Mouse (Mus musculus) heart, embryonic 12.5 days (tissue): ENCODE measurements at regions not wholly inside any gene's neighbourhood (a gene's known extent, or its start where the extent isn't known, plus 50 kb on each side); places are given as distances from the start of the nearest gene placed in this dataset.

Source experiments
- ATAC-seq: fragments of 200-750 bp; cut with Nextera tagmentation; 2 replicates; pipeline ENCODE4 v1.8.0; 2017; ENCODE audit warnings: moderate TSS enrichment, moderate library complexity; ENCODE audit not compliant: insufficient number of reproducible peaks, low FRiP score
- H3K27ac ChIP-seq: fragments of 300-500 bp; sonication (generic); 2 replicates; pipeline ENCODE4 v1.5.1; 2016; ENCODE audit warnings: mild to moderate bottlenecking, moderate library complexity; ENCODE audit not compliant: poor library complexity, severe bottlenecking
- H3K27me3 ChIP-seq: fragments of 300-500 bp; sonication (generic); replicated peaks from 2 replicates; pipeline ENCODE4 v1.6.1; 2016; ENCODE audit warnings: mild to moderate bottlenecking, moderate library complexity
- H3K36me3 ChIP-seq: fragments of 300-500 bp; sonication (generic); 2 replicates; pipeline ENCODE4 v1.6.1; 2016; ENCODE audit warnings: mild to moderate bottlenecking, moderate library complexity
- H3K4me1 ChIP-seq: fragments of 300-500 bp; sonication (generic); replicated peaks from 2 replicates; pipeline ENCODE4 v1.6.1; 2016; ENCODE audit warnings: mild to moderate bottlenecking
- H3K4me2 ChIP-seq: fragments of 300-500 bp; sonication (generic); 2 replicates; pipeline ENCODE4 v1.6.1; 2016; ENCODE audit warnings: mild to moderate bottlenecking, moderate library complexity
- H3K4me3 ChIP-seq: fragments of 300-500 bp; sonication (generic); 2 replicates; pipeline ENCODE4 v1.5.1; 2016; ENCODE audit warnings: mild to moderate bottlenecking
- H3K9ac ChIP-seq: fragments of 300-500 bp; sonication (generic); 2 replicates; pipeline ENCODE4 v1.6.1; 2016; ENCODE audit warnings: mild to moderate bottlenecking, moderate library complexity
- H3K9me3 ChIP-seq: fragments of 300-500 bp; sonication (generic); replicated peaks from 2 replicates; pipeline ENCODE4 v1.6.1; 2016; ENCODE audit warnings: mild to moderate bottlenecking, moderate library complexity
- WGBS: fragments of 180-500 bp; shearing (Covaris S2); methylation state at CpG from one replicate; pipeline ENCODE4 v1.1.7; 2016; 5-methylcytosine and 5-hydroxymethylcytosine counted together

- no peaks in the 10 kb centered on the region for H3K36me3 ChIP-seq
- H3K4me1 ChIP-seq: no peaks in the 10 kb centered on the region
- no peak overlapping the region for H3K4me3 ChIP-seq
- no peaks in the 10 kb centered on the region for H3K9me3 ChIP-seq
- no peaks in the 10 kb centered on the region for H3K27me3 ChIP-seq
- H3K9ac ChIP-seq: no peak overlapping the region
- H3K27ac ChIP-seq: no peak overlapping the region
- 50% methylated on average over 3 of the region's 3 CpGs for WGBS
- no peak for ATAC-seq
- H3K4me2 ChIP-seq: no peak overlapping the region
Measured at GRCm38 (mm10) chr1:88808508-88808907, 106.5 kb upstream of the Arl4c start.

- Histone ChIP-seq H3K4me2 (no peak overlapping the region), H3K4me3 (no peak overlapping the region), H3K27ac (no peak overlapping the region), H3K4me1 (no peaks in the 10 kb centered on the region), H3K27me3 (no peaks in the 10 kb centered on the region), H3K36me3 (no peaks in the 10 kb centered on the region), H3K9me3 (no peaks in the 10 kb centered on the region), H3K9ac (no peak overlapping the region)
- no peak for ATAC-seq
- 55% methylated on average over 2 of the region's 2 CpGs for WGBS
Measured at GRCm38 (mm10) chr1:88809756-88810155, 107.7 kb upstream of the Arl4c start.

- Histone ChIP-seq H3K4me2 (no peak overlapping the region), H3K4me1 (no peaks in the 10 kb centered on the region), H3K9me3 (no peaks in the 10 kb centered on the region), H3K27me3 (no peaks in the 10 kb centered on the region), H3K27ac (no peak overlapping the region), H3K36me3 (no peaks in the 10 kb centered on the region), H3K4me3 (no peak overlapping the region), H3K9ac (no peak overlapping the region)
- 52% methylated on average over 7 of the region's 7 CpGs for WGBS
- no peak for ATAC-seq
Measured at GRCm38 (mm10) chr1:88813200-88813599, 111.2 kb upstream of the Arl4c start.

GRCm38 (mm10) chr1:88816376-88816945 is 114.4 kb upstream of the Arl4c start:
- H3K4me2 ChIP-seq: no peak overlapping the region
- H3K36me3 ChIP-seq: no peaks in the 10 kb centered on the region
- H3K4me3 ChIP-seq: no peak overlapping the region
- whole genome bisulfite sequencing: 75% methylated on average over 9 of the region's 9 CpGs
- H3K27me3 ChIP-seq: no peaks in the 10 kb centered on the region
- no peaks in the 10 kb centered on the region for H3K4me1 ChIP-seq
- ATAC-seq: no peak
- H3K9me3 ChIP-seq: no peaks in the 10 kb centered on the region
- H3K27ac ChIP-seq: no peak overlapping the region
- H3K9ac ChIP-seq: no peak overlapping the region

GRCm38 (mm10) chr1:88825215-88825614 is 123.2 kb upstream of the Arl4c start:
- 80% methylated on average over 4 of the region's 4 CpGs for WGBS
- Histone ChIP-seq H3K9me3 (no peaks in the 10 kb centered on the region), H3K9ac (no peak overlapping the region), H3K27ac (no peak overlapping the region), H3K4me2 (no peak overlapping the region), H3K4me3 (no peak overlapping the region), H3K4me1 (no peaks in the 10 kb centered on the region), H3K27me3 (no peaks in the 10 kb centered on the region), H3K36me3 (no peaks in the 10 kb centered on the region)
- no peak for ATAC-seq

GRCm38 (mm10) chr1:88838661-88839274 is 136.7 kb upstream of the Arl4c start:
- no peak overlapping the region for H3K4me2 ChIP-seq
- H3K27ac ChIP-seq: no peak overlapping the region
- 60% methylated on average over 11 of the region's 11 CpGs for WGBS
- no peak overlapping the region for H3K9ac ChIP-seq
- no peak overlapping the region for H3K4me3 ChIP-seq
- no peaks in the 10 kb centered on the region for H3K4me1 ChIP-seq
- ATAC-seq: no peak
- H3K36me3 ChIP-seq: no peaks in the 10 kb centered on the region
- H3K9me3 ChIP-seq: no peaks in the 10 kb centered on the region
- no peaks in the 10 kb centered on the region for H3K27me3 ChIP-seq

- no peak for ATAC-seq
- Histone ChIP-seq H3K4me3 (no peak overlapping the region), H3K9me3 (no peaks in the 10 kb centered on the region), H3K4me1 (no peaks in the 10 kb centered on the region), H3K9ac (no peak overlapping the region), H3K27me3 (no peaks in the 10 kb centered on the region), H3K4me2 (no peak overlapping the region), H3K36me3 (no peaks in the 10 kb centered on the region), H3K27ac (no peak overlapping the region)
- 36% methylated on average over 3 of the region's 3 CpGs for WGBS
Measured at GRCm38 (mm10) chr1:88839407-88839976, 137.5 kb upstream of the Arl4c start.

- Histone ChIP-seq H3K4me1 (no peaks in the 10 kb centered on the region), H3K27me3 (no peaks in the 10 kb centered on the region), H3K9ac (no peak overlapping the region), H3K4me3 (no peak overlapping the region), H3K9me3 (no peaks in the 10 kb centered on the region), H3K36me3 (no peaks in the 10 kb centered on the region), H3K4me2 (no peak overlapping the region), H3K27ac (no peak overlapping the region)
- WGBS: 66% methylated on average over 9 of the region's 9 CpGs
- no peak for ATAC-seq
Measured at GRCm38 (mm10) chr1:88839977-88840628, 138.1 kb upstream of the Arl4c start.

- Histone ChIP-seq H3K4me2 (no peak overlapping the region), H3K27ac (no peak overlapping the region), H3K4me1 (no peaks in the 10 kb centered on the region), H3K9me3 (no peaks in the 10 kb centered on the region), H3K27me3 (no peaks in the 10 kb centered on the region), H3K36me3 (no peaks in the 10 kb centered on the region), H3K9ac (no peak overlapping the region), H3K4me3 (no peak overlapping the region)
- ATAC-seq: no peak
- whole genome bisulfite sequencing: 77% methylated on average over 8 of the region's 9 CpGs
Measured at GRCm38 (mm10) chr1:88840991-88841592, 139.1 kb upstream of the Arl4c start.

- no peak overlapping the region for H3K9ac ChIP-seq
- H3K9me3 ChIP-seq: no peaks in the 10 kb centered on the region
- WGBS: 71% methylated on average over 16 of the region's 16 CpGs
- no peaks in the 10 kb centered on the region for H3K4me1 ChIP-seq
- ATAC-seq: no peak
- H3K27me3 ChIP-seq: no peaks in the 10 kb centered on the region
- H3K36me3 ChIP-seq: no peaks in the 10 kb centered on the region
- no peak overlapping the region for H3K4me2 ChIP-seq
- H3K4me3 ChIP-seq: no peak overlapping the region
- no peak overlapping the region for H3K27ac ChIP-seq
Measured at GRCm38 (mm10) chr1:88847333-88848091, 145.5 kb upstream of the Arl4c start.

- H3K4me3 ChIP-seq: no peak overlapping the region
- H3K4me2 ChIP-seq: no peak overlapping the region
- no peak for ATAC-seq
- no peaks in the 10 kb centered on the region for H3K4me1 ChIP-seq
- H3K27ac ChIP-seq: no peak overlapping the region
- H3K9me3 ChIP-seq: no peaks in the 10 kb centered on the region
- H3K36me3 ChIP-seq: no peaks in the 10 kb centered on the region
- H3K27me3 ChIP-seq: no peaks in the 10 kb centered on the region
- H3K9ac ChIP-seq: no peak overlapping the region
- 79% methylated on average over 8 of the region's 8 CpGs for WGBS
Measured at GRCm38 (mm10) chr1:88848246-88848645, 146.2 kb upstream of the Arl4c start.
